In genomic region chr6:125564812-125565281, GRCm38 (mm10) we compare ENCODE assay signal across 14 mouse cellular contexts. TPM values are rescaled to one million over a fixed set of nuclear protein-coding genes. Genes with fewer than 3 reads are reported as not detected.
DNase-seq lines count a peak whose midpoint lies in the region; ATAC-seq and TF ChIP-seq lines count a peak whose summit lies in the region.
"Had no signal": no experiment of that assay in that cellular context is flagged by ENCODE, and none has a peak within 500 bp of the region (broad histone marks: within the 10 kb centered on the region; RNA-seq: fewer than 3 reads in every experiment).

No protein-coding gene starts in this region.

- no peaks in the 10 kb centered on the region for H3K79me2 ChIP-seq in MEL (ENCODE audit: control insufficient read depth, insufficient read depth, low read length, poor library complexity)

- intact Hi-C loops in gastrocnemius, postnatal 14 days (cut with DNase I; ENCODE audit: low total_unique reads), result no loop called here

- WGBS in kidney, embryonic 15.5 days, result 63% methylated on average over 7 of the region's 7 CpGs
- 80% methylated on average over 7 of the region's 7 CpGs for WGBS in hindbrain, embryonic 13.5 days

- peaks cover 0 to 18% of the 10 kb centered on the region in 2 experiments; a peak in 2 of 4 replicates for H3K36me3 ChIP-seq in MEL (ENCODE audit: control insufficient read depth in 1 of 2, insufficient read depth in 2 of 2, low read length in 2 of 2)
- no peaks in the 10 kb centered on the region for H3K36me3 ChIP-seq in kidney, embryonic 15.5 days
- H3K36me3 ChIP-seq in hindbrain, embryonic 13.5 days, result no peaks in the 10 kb centered on the region
- H3K36me3 ChIP-seq: embryonic facial prominence, embryonic 13.5 days; limb, embryonic 15.5 days; midbrain, embryonic 10.5 days had no signal

- ATAC-seq in kidney, embryonic 15.5 days (replicated peaks; ENCODE audit: low FRiP score), result peak; percentile 87
- peak; percentile 72 for ATAC-seq in megakaryocyte progenitor cell, adult 5-6 weeks (replicated peaks; ENCODE audit: poor library complexity)
- ATAC-seq in hindbrain, embryonic 13.5 days (ENCODE audit: low FRiP score), result no peak

- peaks cover 14 to 35% of the 10 kb centered on the region in 2 experiments for H3K4me1 ChIP-seq in MEL (ENCODE audit: control insufficient read depth in 1 of 2, insufficient read depth in 2 of 2, low read length in 2 of 2)
- peaks cover 7% of the 10 kb centered on the region for H3K4me1 ChIP-seq in kidney, embryonic 15.5 days
- H3K4me1 ChIP-seq in hindbrain, embryonic 13.5 days (replicated peaks), result no peaks in the 10 kb centered on the region
- H3K4me1 ChIP-seq: embryonic facial prominence, embryonic 13.5 days; limb, embryonic 15.5 days had no signal

- DNase-seq in MEL (ENCODE audit: low read depth, low spot score) (peak; percentile 70), ZHBTc4 (ENCODE audit: low read depth, low spot score) (peak; percentile 53)
- DNase-seq in gastrocnemius, adult 8-10 months (ENCODE audit: low spot score in 2 of 2), result no peak
- no peak for DNase-seq in gastrocnemius, postnatal 14 days
- DNase-seq: cerebellum, adult 2 months; gastrocnemius, postnatal 10 days; heart, postnatal 4 days; layer of hippocampus, adult 9-11 months had no signal

- TF ChIP-seq EP300 in MEL (IDR thresholded peaks at IDR 0.05; ENCODE audit: low read depth in 1 of 2, low read length in 2 of 2), result peak; percentile 85 to 90

- H3K9ac ChIP-seq in MEL (ENCODE audit: control insufficient read depth, low read depth, low read length, poor library complexity, severe bottlenecking), result no peak overlapping the region
- no peak overlapping the region for H3K9ac ChIP-seq in kidney, embryonic 15.5 days
- H3K9ac ChIP-seq in hindbrain, embryonic 13.5 days, result no peak overlapping the region
- H3K9ac ChIP-seq: embryonic facial prominence, embryonic 13.5 days; limb, embryonic 15.5 days had no signal

- H3K4me3 ChIP-seq in MEL (ENCODE audit: control insufficient read depth in 1 of 2, insufficient read depth in 1 of 2, low read depth in 2 of 2, low read length in 2 of 2), result no peak overlapping the region
- H3K4me3 ChIP-seq in kidney, embryonic 15.5 days (replicated peaks), result no peak overlapping the region
- no peak overlapping the region for H3K4me3 ChIP-seq in hindbrain, embryonic 13.5 days
- H3K4me3 ChIP-seq: embryonic facial prominence, embryonic 13.5 days; limb, embryonic 15.5 days; midbrain, embryonic 10.5 days had no signal

- no peak for TF ChIP-seq POLR2A in MEL (IDR thresholded peaks at IDR 0.05; ENCODE audit: control insufficient read depth in 1 of 2, insufficient read depth in 1 of 2, low read depth in 1 of 2, low read length in 2 of 2, poor library complexity in 1 of 2)

- H3K27me3 ChIP-seq in MEL (ENCODE audit: control insufficient read depth in 1 of 2, insufficient read depth in 2 of 2, low read length in 2 of 2), result no peaks in the 10 kb centered on the region
- H3K27me3 ChIP-seq in kidney, embryonic 15.5 days, result no peaks in the 10 kb centered on the region
- H3K27me3 ChIP-seq in hindbrain, embryonic 13.5 days, result no peaks in the 10 kb centered on the region
- H3K27me3 ChIP-seq: embryonic facial prominence, embryonic 13.5 days; limb, embryonic 15.5 days had no signal

- H3K4me2 ChIP-seq in kidney, embryonic 15.5 days, result no peak overlapping the region
- no peak overlapping the region for H3K4me2 ChIP-seq in hindbrain, embryonic 13.5 days
- H3K4me2 ChIP-seq: embryonic facial prominence, embryonic 13.5 days; limb, embryonic 15.5 days had no signal

- H3K9me3 ChIP-seq in MEL (replicated peaks; ENCODE audit: insufficient read depth, low read length), result no peaks in the 10 kb centered on the region
- H3K9me3 ChIP-seq in kidney, embryonic 15.5 days (replicated peaks), result no peaks in the 10 kb centered on the region
- no peaks in the 10 kb centered on the region for H3K9me3 ChIP-seq in hindbrain, embryonic 13.5 days
- H3K9me3 ChIP-seq: embryonic facial prominence, embryonic 13.5 days; limb, embryonic 15.5 days; midbrain, embryonic 10.5 days had no signal

- H3K27ac ChIP-seq in MEL (ENCODE audit: control insufficient read depth, low read depth, low read length), result peak overlapping the region; percentile 78
- peak overlapping the region; percentile 47; the same call in 1 of the 2 replicates for H3K27ac ChIP-seq in kidney, embryonic 15.5 days
- H3K27ac ChIP-seq in hindbrain, embryonic 13.5 days, result no peak overlapping the region
- H3K27ac ChIP-seq: embryonic facial prominence, embryonic 13.5 days; limb, embryonic 15.5 days; midbrain, embryonic 10.5 days had no signal

- TF ChIP-seq RAD21 in MEL (IDR thresholded peaks at IDR 0.05; ENCODE audit: low read depth, low read length), result no peak

- no peak for TF ChIP-seq CTCF in MEL (IDR thresholded peaks at IDR 0.05 in 2 of 3, conservative IDR thresholded peaks at IDR 0.05 in 1 of 3; ENCODE audit: control insufficient read depth in 1 of 3, insufficient read depth in 1 of 3, low read depth in 2 of 3, low read length in 3 of 3, poor library complexity in 1 of 3, severe bottlenecking in 1 of 3)

TF ChIP-seq in MEL, 35 proteins besides CTCF, POLR2A, EP300 and RAD21:
- no peak for TF ChIP-seq ZC3H11A (IDR thresholded peaks at IDR 0.05; ENCODE audit: low read depth, low read length)
- peak; percentile 91 for TF ChIP-seq MAZ (IDR thresholded peaks at IDR 0.05; ENCODE audit: low read depth, low read length)
- TF ChIP-seq SIN3A (IDR thresholded peaks at IDR 0.05; ENCODE audit: low read length), result 0 out of 2 replicates have a peak, but pooled peaks have one; percentile 39
- peak; percentile 5; the same call in 1 of the 2 replicates for TF ChIP-seq RCOR1 (IDR thresholded peaks at IDR 0.05; ENCODE audit: low read depth, low read length)
- TF ChIP-seq TAL1 (IDR thresholded peaks at IDR 0.05; ENCODE audit: low read length), result peak; percentile 91
- TF ChIP-seq MAFK (IDR thresholded peaks at IDR 0.05; ENCODE audit: borderline replicate concordance, low read depth, low read length), result peak; percentile 62; the same call in 1 of the 2 replicates
- peak; percentile 97 for TF ChIP-seq TCF12 (IDR thresholded peaks at IDR 0.05; ENCODE audit: low read depth, low read length)
- no peak for TF ChIP-seq USF1 (IDR thresholded peaks at IDR 0.05; ENCODE audit: low read depth, low read length)
- peak; percentile 83 for TF ChIP-seq ETS1 (IDR thresholded peaks at IDR 0.05; ENCODE audit: low read depth, low read length)
- TF ChIP-seq GATA1 (IDR thresholded peaks at IDR 0.05; ENCODE audit: low read depth, low read length), result peak; percentile 96
- TF ChIP-seq JUND (IDR thresholded peaks at IDR 0.05; ENCODE audit: low read depth, low read length), result no peak

RNA-seq across cellular contexts. Expression of gene Vwf, which starts 18.3 kb away (rescaled TPM):
- total RNA-seq in MEL (2012; rRNA removed), result 0.13 and 0.42 TPM in 2 replicates
- polyA plus RNA-seq in MEL (2012; ENCODE audit: insufficient read depth in 1 of 2, insufficient read length in 2 of 2, low read depth in 1 of 2, low replicate concordance in 2 of 2, missing spikeins in 1 of 2), result under 1 TPM in 1 of 2 experiments, not detected in 1; 0.29 TPM
- 4.2 and 6.6 TPM in 2 replicates for polyA plus RNA-seq in kidney, embryonic 15.5 days (2015; fragmentation: Nextera tagmentation; extraction: Ambion mirVana)
- 2.4 and 2.6 TPM in 2 replicates for total RNA-seq in megakaryocyte progenitor cell, adult 5-6 weeks (2015)
- total RNA-seq in megakaryocyte progenitor cell, adult 5-6 weeks (2017), result 0.08 and 0.47 TPM in 2 replicates
- 10 to 100 TPM; 13.4 to 20.8 (median 15.4) TPM for total RNA-seq in gastrocnemius, adult 8-10 months (2022)
- 8.0 and 11.3 TPM in 2 replicates for polyA plus RNA-seq in hindbrain, embryonic 13.5 days (2015; fragmentation: Nextera tagmentation; extraction: Ambion mirVana)
- total RNA-seq in gastrocnemius, postnatal 14 days (2021), result 10 to 100 TPM; 25.4 to 29.5 TPM

Comparison
In these comparisons a context has a peak if more than half of its experiments do, and no peak if none do; other contexts are left out.
1. DNase-seq: peak in MEL (single experiment) and ZHBTc4 (single experiment); none in gastrocnemius, adult 8-10 months (0 of 2) and gastrocnemius, postnatal 14 days (single experiment).